Mouse (Mus musculus): ENCODE measurements around the gene Hhat. TPM values are rescaled to one million over a fixed set of nuclear protein-coding genes. Genes with fewer than 3 reads are reported as not detected.

Gene Hhat
- polyA plus RNA-seq, 1 experiment from 2014 or later, result 10.7 TPM

- 30% methylated on average over 2 of the region's 2 CpGs for WGBS
- Histone ChIP-seq H3K9ac (no peak overlapping the region), H3K36me3 (no peaks in the 10 kb centered on the region), H3K4me1 (no peaks in the 10 kb centered on the region), H3K4me3 (no peak overlapping the region), H3K4me2 (no peak overlapping the region), H3K27me3 (no peaks in the 10 kb centered on the region), H3K9me3 (no peaks in the 10 kb centered on the region), H3K27ac (peak overlapping the region; percentile 44; the same call in 1 of the 2 replicates)
- no peak for ATAC-seq (ENCODE audit: borderline replicate concordance, extremely low read depth, low FRiP score, low TSS enrichment)
Measured at GRCm38 (mm10) chr1:192532212-192532611, 238.8 kb downstream of the Hhat start.

- ATAC-seq (ENCODE audit: borderline replicate concordance, extremely low read depth, low FRiP score, low TSS enrichment), result no peak
- Histone ChIP-seq H3K9ac (no peak overlapping the region), H3K27me3 (no peaks in the 10 kb centered on the region), H3K27ac (no peak overlapping the region), H3K4me1 (no peaks in the 10 kb centered on the region), H3K4me2 (no peak overlapping the region), H3K36me3 (no peaks in the 10 kb centered on the region), H3K9me3 (no peaks in the 10 kb centered on the region), H3K4me3 (no peak overlapping the region)
- 47% methylated on average over 2 of the region's 2 CpGs for WGBS
Measured at GRCm38 (mm10) chr1:192531490-192532146, 239.4 kb downstream of the Hhat start.

GRCm38 (mm10) chr1:192525711-192526350 is 245.2 kb downstream of the Hhat start:
- 53% methylated on average over 14 of the region's 14 CpGs for WGBS
- Histone ChIP-seq H3K4me1 (no peaks in the 10 kb centered on the region), H3K9ac (no peak overlapping the region), H3K4me2 (no peak overlapping the region), H3K27me3 (no peaks in the 10 kb centered on the region), H3K4me3 (no peak overlapping the region), H3K9me3 (no peaks in the 10 kb centered on the region), H3K27ac (no peak overlapping the region), H3K36me3 (no peaks in the 10 kb centered on the region)
- ATAC-seq (ENCODE audit: borderline replicate concordance, extremely low read depth, low FRiP score, low TSS enrichment), result no peak

GRCm38 (mm10) chr1:192522376-192523178 is 248.4 kb downstream of the Hhat start:
- no peak overlapping the region for H3K4me2 ChIP-seq
- H3K27me3 ChIP-seq, result no peaks in the 10 kb centered on the region
- 44% methylated on average over 12 of the region's 12 CpGs for WGBS
- no peak for ATAC-seq (ENCODE audit: borderline replicate concordance, extremely low read depth, low FRiP score, low TSS enrichment)
- H3K27ac ChIP-seq, result no peak overlapping the region
- no peaks in the 10 kb centered on the region for H3K9me3 ChIP-seq
- H3K36me3 ChIP-seq, result no peaks in the 10 kb centered on the region
- no peaks in the 10 kb centered on the region for H3K4me1 ChIP-seq
- H3K4me3 ChIP-seq, result no peak overlapping the region
- H3K9ac ChIP-seq, result no peak overlapping the region

- WGBS, result 36% methylated on average over 13 of the region's 13 CpGs
- no peak for ATAC-seq (ENCODE audit: borderline replicate concordance, extremely low read depth, low FRiP score, low TSS enrichment)
- H3K4me2 ChIP-seq, result no peak overlapping the region
Measured at GRCm38 (mm10) chr1:192520836-192521435, 250.1 kb downstream of the Hhat start.

GRCm38 (mm10) chr1:192519713-192520112 is 251.3 kb downstream of the Hhat start:
- H3K4me2 ChIP-seq, result no peak overlapping the region
- no peak overlapping the region for H3K9ac ChIP-seq
- no peaks in the 10 kb centered on the region for H3K36me3 ChIP-seq
- H3K4me1 ChIP-seq, result no peaks in the 10 kb centered on the region
- WGBS, result 73% methylated on average over 1 of the region's 1 CpGs
- no peak overlapping the region for H3K27ac ChIP-seq
- H3K4me3 ChIP-seq, result no peak overlapping the region
- no peak for ATAC-seq (ENCODE audit: borderline replicate concordance, extremely low read depth, low FRiP score, low TSS enrichment)
- no peaks in the 10 kb centered on the region for H3K9me3 ChIP-seq
- H3K27me3 ChIP-seq, result no peaks in the 10 kb centered on the region

More at GRCm38 (mm10) chr1:192520836-192521435, 250.1 kb downstream of the Hhat start:
- Histone ChIP-seq H3K36me3 (no peaks in the 10 kb centered on the region), H3K9me3 (no peaks in the 10 kb centered on the region), H3K4me3 (no peak overlapping the region), H3K9ac (no peak overlapping the region), H3K4me1 (no peaks in the 10 kb centered on the region), H3K27ac (no peak overlapping the region), H3K27me3 (no peaks in the 10 kb centered on the region)

- H3K9me3 ChIP-seq, result no peaks in the 10 kb centered on the region
- H3K27me3 ChIP-seq, result no peaks in the 10 kb centered on the region
- H3K9ac ChIP-seq, result no peak overlapping the region
- no peak for ATAC-seq (ENCODE audit: borderline replicate concordance, extremely low read depth, low FRiP score, low TSS enrichment)
- no peak overlapping the region for H3K4me3 ChIP-seq
- no peaks in the 10 kb centered on the region for H3K4me1 ChIP-seq
- WGBS, result 80% methylated on average over 3 of the region's 3 CpGs
- H3K27ac ChIP-seq, result no peak overlapping the region
- no peak overlapping the region for H3K4me2 ChIP-seq
- H3K36me3 ChIP-seq, result no peaks in the 10 kb centered on the region
Measured at GRCm38 (mm10) chr1:192515373-192515772, 255.7 kb downstream of the Hhat start.

- Histone ChIP-seq H3K4me3 (no peak overlapping the region), H3K4me1 (no peaks in the 10 kb centered on the region), H3K9me3 (no peaks in the 10 kb centered on the region), H3K27me3 (no peaks in the 10 kb centered on the region), H3K9ac (no peak overlapping the region), H3K4me2 (no peak overlapping the region), H3K27ac (no peak overlapping the region), H3K36me3 (no peaks in the 10 kb centered on the region)
- WGBS, result 93% methylated on average over 1 of the region's 1 CpGs
- ATAC-seq (ENCODE audit: borderline replicate concordance, extremely low read depth, low FRiP score, low TSS enrichment), result no peak
Measured at GRCm38 (mm10) chr1:192512821-192513220, 258.2 kb downstream of the Hhat start.

GRCm38 (mm10) chr1:192503651-192504050 is 267.4 kb downstream of the Hhat start:
- H3K27ac ChIP-seq, result no peak overlapping the region
- no peaks in the 10 kb centered on the region for H3K27me3 ChIP-seq

GRCm38 (mm10) chr1:192502835-192503234 is 268.2 kb downstream of the Hhat start:
- no peaks in the 10 kb centered on the region for H3K4me1 ChIP-seq
- H3K4me2 ChIP-seq, result no peak overlapping the region
- no peaks in the 10 kb centered on the region for H3K9me3 ChIP-seq
- H3K27ac ChIP-seq, result no peak overlapping the region
- no peak for ATAC-seq (ENCODE audit: borderline replicate concordance, extremely low read depth, low FRiP score, low TSS enrichment)
- H3K9ac ChIP-seq, result no peak overlapping the region
- H3K4me3 ChIP-seq, result no peak overlapping the region
- no peaks in the 10 kb centered on the region for H3K27me3 ChIP-seq
- H3K36me3 ChIP-seq, result no peaks in the 10 kb centered on the region

More at GRCm38 (mm10) chr1:192503651-192504050, 267.4 kb downstream of the Hhat start:
- no peak overlapping the region for H3K4me3 ChIP-seq
- ATAC-seq (ENCODE audit: borderline replicate concordance, extremely low read depth, low FRiP score, low TSS enrichment), result no peak
- H3K36me3 ChIP-seq, result no peaks in the 10 kb centered on the region
- no peaks in the 10 kb centered on the region for H3K4me1 ChIP-seq
- H3K9me3 ChIP-seq, result no peaks in the 10 kb centered on the region
- WGBS, result 75% methylated on average over 4 of the region's 4 CpGs
- no peak overlapping the region for H3K4me2 ChIP-seq
- no peak overlapping the region for H3K9ac ChIP-seq

- H3K4me2 ChIP-seq, result no peak overlapping the region
- WGBS, result 66% methylated on average over 9 of the region's 9 CpGs
- no peaks in the 10 kb centered on the region for H3K36me3 ChIP-seq
- ATAC-seq (ENCODE audit: borderline replicate concordance, extremely low read depth, low FRiP score, low TSS enrichment), result no peak
- no peaks in the 10 kb centered on the region for H3K4me1 ChIP-seq
- H3K4me3 ChIP-seq, result no peak overlapping the region
- no peak overlapping the region for H3K9ac ChIP-seq
- H3K9me3 ChIP-seq, result no peaks in the 10 kb centered on the region
- H3K27me3 ChIP-seq, result no peaks in the 10 kb centered on the region
- no peak overlapping the region for H3K27ac ChIP-seq
Measured at GRCm38 (mm10) chr1:192502016-192502415, 269.0 kb downstream of the Hhat start.

GRCm38 (mm10) chr1:192497505-192497904 is 273.5 kb downstream of the Hhat start:
- WGBS, result 47% methylated on average over 2 of the region's 2 CpGs
- H3K4me3 ChIP-seq, result no peak overlapping the region
- H3K9ac ChIP-seq, result no peak overlapping the region

More at GRCm38 (mm10) chr1:192497505-192497904, 273.5 kb downstream of the Hhat start:
- ATAC-seq (ENCODE audit: borderline replicate concordance, extremely low read depth, low FRiP score, low TSS enrichment), result no peak
- H3K4me2 ChIP-seq, result no peak overlapping the region
- H3K27me3 ChIP-seq, result no peaks in the 10 kb centered on the region
- no peaks in the 10 kb centered on the region for H3K9me3 ChIP-seq
- H3K4me1 ChIP-seq, result no peaks in the 10 kb centered on the region
- no peak overlapping the region for H3K27ac ChIP-seq
- H3K36me3 ChIP-seq, result no peaks in the 10 kb centered on the region
